Mouse (Mus musculus) embryonic facial prominence, embryonic 15.5 days (tissue): Measurements from ENCODE around the gene Nin. TPM values are rescaled to one million over a fixed set of nuclear protein-coding genes. Genes with fewer than 3 reads are reported as not detected.

Experiments used
- ATAC-seq: fragments of 200-750 bp; cut with Nextera tagmentation; 2 replicates; pipeline ENCODE4 v1.8.0; 2017; ENCODE audit warnings: low read depth, moderate TSS enrichment; ENCODE audit not compliant: insufficient number of reproducible peaks, low FRiP score, low TSS enrichment
- H3K27ac ChIP-seq: fragments of 300-500 bp; sonication (generic); replicated peaks from 2 replicates; pipeline ENCODE4 v1.5.1; 2015; ENCODE audit warnings: mild to moderate bottlenecking, inconsistent platforms
- H3K27me3 ChIP-seq: fragments of 300-500 bp; sonication (generic); 2 replicates; pipeline ENCODE4 v1.6.1; 2015; ENCODE audit warnings: inconsistent platforms
- H3K36me3 ChIP-seq: fragments of 300-500 bp; sonication (generic); 2 replicates; pipeline ENCODE4 v1.6.1; 2015; ENCODE audit warnings: mild to moderate bottlenecking, inconsistent platforms
- H3K4me1 ChIP-seq: fragments of 300-500 bp; sonication (generic); 2 replicates; pipeline ENCODE4 v1.6.1; 2015; ENCODE audit warnings: inconsistent platforms
- H3K4me2 ChIP-seq: fragments of 300-500 bp; sonication (generic); replicated peaks from 2 replicates; pipeline ENCODE4 v1.6.1; 2015; ENCODE audit warnings: mild to moderate bottlenecking, inconsistent platforms
- H3K4me3 ChIP-seq: fragments of 300-500 bp; sonication (generic); replicated peaks from 2 replicates; pipeline ENCODE4 v1.5.1; 2015; ENCODE audit warnings: mild to moderate bottlenecking, inconsistent platforms
- H3K9ac ChIP-seq: fragments of 300-500 bp; sonication (generic); 2 replicates; pipeline ENCODE4 v1.6.1; 2015; ENCODE audit warnings: inconsistent platforms
- H3K9me3 ChIP-seq: fragments of 300-500 bp; sonication (generic); replicated peaks from 2 replicates; pipeline ENCODE4 v1.6.1; 2016; ENCODE audit warnings: inconsistent platforms
- WGBS: fragments of 180-500 bp; shearing (Covaris S2); methylation state at CpG from one replicate; pipeline ENCODE4 v1.1.7; 2015; 5-methylcytosine and 5-hydroxymethylcytosine counted together
- polyA plus RNA-seq: library from polyadenylated mRNA; unstranded; fragments of >200 nt; fragmentation: Nextera tagmentation; extraction: Ambion mirVana; gene quantifications from 2 replicates; pipeline ENCODE4 v1.2.1, GENCODE M21; 2015

Nin gene
- polyA plus RNA-seq, 1 experiment from 2014 or later: 14.8 TPM

GRCm38 (mm10) chr12:70104199-70104598 is 9.3 kb downstream of the Nin start:
- Histone ChIP-seq H3K36me3 (no peaks in the 10 kb centered on the region), H3K27me3 (no peaks in the 10 kb centered on the region), H3K27ac (peak overlapping the region; percentile 31), H3K4me2 (no peak overlapping the region), H3K9ac (no peak overlapping the region), H3K9me3 (no peaks in the 10 kb centered on the region), H3K4me1 (peaks cover 42% of the 10 kb centered on the region), H3K4me3 (no peak overlapping the region)
- peak; percentile 78 for ATAC-seq
- WGBS: 21% methylated on average over 4 of the region's 4 CpGs

GRCm38 (mm10) chr12:70103257-70103656 is 10.3 kb downstream of the Nin start:
- no peak for ATAC-seq
- H3K36me3 ChIP-seq: no peaks in the 10 kb centered on the region

GRCm38 (mm10) chr12:70102426-70102825 is 11.1 kb downstream of the Nin start:
- ATAC-seq: no peak
- Histone ChIP-seq H3K4me1 (peaks cover 34% of the 10 kb centered on the region), H3K4me3 (no peak overlapping the region), H3K9ac (no peak overlapping the region), H3K27ac (no peak overlapping the region), H3K9me3 (no peaks in the 10 kb centered on the region), H3K4me2 (no peak overlapping the region), H3K36me3 (no peaks in the 10 kb centered on the region), H3K27me3 (no peaks in the 10 kb centered on the region)
- 70% methylated on average over 9 of the region's 9 CpGs for WGBS

More at GRCm38 (mm10) chr12:70103257-70103656, 10.3 kb downstream of the Nin start:
- H3K4me1 ChIP-seq: peaks cover 42% of the 10 kb centered on the region
- H3K27ac ChIP-seq: no peak overlapping the region
- no peaks in the 10 kb centered on the region for H3K9me3 ChIP-seq
- WGBS: 72% methylated on average over 4 of the region's 4 CpGs
- no peak overlapping the region for H3K4me2 ChIP-seq
- no peak overlapping the region for H3K9ac ChIP-seq
- H3K27me3 ChIP-seq: no peaks in the 10 kb centered on the region
- H3K4me3 ChIP-seq: no peak overlapping the region

GRCm38 (mm10) chr12:70101823-70102222 is 11.7 kb downstream of the Nin start:
- H3K4me1 ChIP-seq: peaks cover 28% of the 10 kb centered on the region
- H3K9me3 ChIP-seq: no peaks in the 10 kb centered on the region
- no peak overlapping the region for H3K9ac ChIP-seq
- H3K4me2 ChIP-seq: no peak overlapping the region
- WGBS: 72% methylated on average over 5 of the region's 5 CpGs
- H3K27me3 ChIP-seq: no peaks in the 10 kb centered on the region
- H3K36me3 ChIP-seq: no peaks in the 10 kb centered on the region
- no peak overlapping the region for H3K4me3 ChIP-seq
- H3K27ac ChIP-seq: no peak overlapping the region
- no peak for ATAC-seq

- no peak overlapping the region for H3K4me2 ChIP-seq
- H3K9me3 ChIP-seq: no peaks in the 10 kb centered on the region
- WGBS: 85% methylated on average over 7 of the region's 7 CpGs
- no peak for ATAC-seq
- no peaks in the 10 kb centered on the region for H3K27me3 ChIP-seq
- no peaks in the 10 kb centered on the region for H3K36me3 ChIP-seq
- no peak overlapping the region for H3K9ac ChIP-seq
- no peak overlapping the region for H3K27ac ChIP-seq
- no peaks in the 10 kb centered on the region for H3K4me1 ChIP-seq
- no peak overlapping the region for H3K4me3 ChIP-seq
Measured at GRCm38 (mm10) chr12:70097901-70098300, 15.6 kb downstream of the Nin start.

GRCm38 (mm10) chr12:70097316-70097715 is 16.2 kb downstream of the Nin start:
- Histone ChIP-seq H3K4me1 (no peaks in the 10 kb centered on the region), H3K27me3 (no peaks in the 10 kb centered on the region), H3K9ac (no peak overlapping the region), H3K27ac (no peak overlapping the region), H3K36me3 (no peaks in the 10 kb centered on the region), H3K4me3 (no peak overlapping the region), H3K4me2 (no peak overlapping the region), H3K9me3 (no peaks in the 10 kb centered on the region)
- ATAC-seq: no peak
- WGBS: 87% methylated on average over 3 of the region's 3 CpGs

- Histone ChIP-seq H3K4me1 (no peaks in the 10 kb centered on the region), H3K4me2 (no peak overlapping the region), H3K9ac (no peak overlapping the region), H3K27me3 (no peaks in the 10 kb centered on the region), H3K36me3 (no peaks in the 10 kb centered on the region), H3K9me3 (no peaks in the 10 kb centered on the region), H3K27ac (no peak overlapping the region), H3K4me3 (no peak overlapping the region)
- ATAC-seq: no peak
- WGBS: 73% methylated on average over 6 of the region's 6 CpGs
Measured at GRCm38 (mm10) chr12:70093266-70093893, 20.1 kb downstream of the Nin start.

GRCm38 (mm10) chr12:70088297-70088696 is 25.2 kb downstream of the Nin start:
- 81% methylated on average over 4 of the region's 4 CpGs for WGBS
- Histone ChIP-seq H3K27me3 (no peaks in the 10 kb centered on the region), H3K4me1 (no peaks in the 10 kb centered on the region), H3K27ac (no peak overlapping the region), H3K4me2 (no peak overlapping the region), H3K9me3 (no peaks in the 10 kb centered on the region), H3K36me3 (peaks cover 2% of the 10 kb centered on the region; the same call in 1 of the 2 replicates), H3K4me3 (no peak overlapping the region), H3K9ac (no peak overlapping the region)
- ATAC-seq: no peak

- H3K27me3 ChIP-seq: no peaks in the 10 kb centered on the region
- H3K27ac ChIP-seq: no peak overlapping the region
- H3K4me3 ChIP-seq: no peak overlapping the region
- no peaks in the 10 kb centered on the region for H3K4me1 ChIP-seq
- H3K36me3 ChIP-seq: peaks cover 2% of the 10 kb centered on the region; the same call in 1 of the 2 replicates
- WGBS: 80% methylated on average over 3 of the region's 3 CpGs
- no peak for ATAC-seq
- no peak overlapping the region for H3K9ac ChIP-seq
- no peaks in the 10 kb centered on the region for H3K9me3 ChIP-seq
- no peak overlapping the region for H3K4me2 ChIP-seq
Measured at GRCm38 (mm10) chr12:70085351-70085750, 28.2 kb downstream of the Nin start.

- WGBS: 92% methylated on average over 5 of the region's 5 CpGs
- H3K27me3 ChIP-seq: no peaks in the 10 kb centered on the region
- H3K4me3 ChIP-seq: no peak overlapping the region
- H3K27ac ChIP-seq: no peak overlapping the region
- no peaks in the 10 kb centered on the region for H3K4me1 ChIP-seq
- no peak for ATAC-seq
- no peak overlapping the region for H3K4me2 ChIP-seq
- no peaks in the 10 kb centered on the region for H3K9me3 ChIP-seq
- H3K36me3 ChIP-seq: peaks cover 2% of the 10 kb centered on the region; the same call in 1 of the 2 replicates
- no peak overlapping the region for H3K9ac ChIP-seq
Measured at GRCm38 (mm10) chr12:70084198-70084597, 29.3 kb downstream of the Nin start.

GRCm38 (mm10) chr12:70083737-70084136 is 29.8 kb downstream of the Nin start:
- Histone ChIP-seq H3K9me3 (no peaks in the 10 kb centered on the region), H3K27ac (no peak overlapping the region), H3K27me3 (no peaks in the 10 kb centered on the region), H3K4me2 (no peak overlapping the region), H3K9ac (no peak overlapping the region), H3K36me3 (peaks cover 2% of the 10 kb centered on the region; the same call in 1 of the 2 replicates), H3K4me1 (no peaks in the 10 kb centered on the region), H3K4me3 (no peak overlapping the region)
- no peak for ATAC-seq
- WGBS: 94% methylated on average over 4 of the region's 4 CpGs

GRCm38 (mm10) chr12:70082935-70083532 is 30.5 kb downstream of the Nin start:
- Histone ChIP-seq H3K4me3 (no peak overlapping the region), H3K9me3 (no peaks in the 10 kb centered on the region), H3K27ac (no peak overlapping the region)

More at GRCm38 (mm10) chr12:70082935-70083532, 30.5 kb downstream of the Nin start:
- Histone ChIP-seq H3K27me3 (no peaks in the 10 kb centered on the region), H3K9ac (no peak overlapping the region), H3K4me1 (no peaks in the 10 kb centered on the region), H3K4me2 (no peak overlapping the region), H3K36me3 (peaks cover 2% of the 10 kb centered on the region; the same call in 1 of the 2 replicates)
- no peak for ATAC-seq
- WGBS: 90% methylated on average over 3 of the region's 3 CpGs
